Mouse (Mus musculus) ES-E14 (cell line): ENCODE measurements around the gene Hspd1.

ENCODE experiments used
- CHD2 ChIP-seq: IDR thresholded peaks from 2 replicates; pipeline ENCODE4 v1.6.1; 2014; ENCODE audit warnings: mild to moderate bottlenecking, low read depth, low read length, inconsistent platforms
- ZNF384 ChIP-seq: IDR thresholded peaks from 2 replicates; pipeline ENCODE4 v1.6.1; 2012; ENCODE audit warnings: low read depth, low read length, inconsistent platforms

DNA sequence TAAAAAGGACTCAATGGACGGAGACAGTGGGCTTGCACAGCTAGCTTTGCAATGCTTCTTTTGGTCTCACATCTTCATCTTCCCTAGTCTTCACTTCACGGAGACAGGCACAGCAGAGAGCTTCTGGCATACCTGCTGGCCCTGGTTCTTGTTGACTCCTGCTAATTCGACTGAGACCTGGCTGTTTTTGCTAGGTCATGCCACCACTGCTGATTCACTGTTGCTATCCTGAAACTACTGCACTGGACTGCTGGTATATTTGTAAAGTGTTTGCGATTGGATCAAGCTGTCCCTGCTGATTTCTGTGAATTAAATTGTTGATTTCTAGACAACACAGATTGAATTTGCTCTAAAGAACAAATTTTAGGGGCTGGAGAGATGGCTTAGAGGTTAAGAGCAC lies 46.4 kb downstream of the Hspd1 start:
- no peak for TF ChIP-seq CHD2
- TF ChIP-seq ZNF384 = no peak
